Mouse (Mus musculus) spleen, adult 2 months (tissue): ENCODE measurements around the gene Ntn5. TPM values are rescaled to one million over a fixed set of nuclear protein-coding genes. Genes with fewer than 3 reads are reported as not detected.

Experiments used
- DNase-seq, 2 experiments: peaks; one replicate each; pipeline versions ENCODE4 v3.0.0 to v3.0.0-alpha.2; 2012 to 2021; ENCODE audit warnings: low spot score in 2 of 2, low read depth in 1 of 2
- H3K27ac ChIP-seq: fragments of 200-500 bp; 2 replicates; pipeline ENCODE4 v1.5.1; 2012; ENCODE audit warnings: low read length, inconsistent platforms; ENCODE audit not compliant: insufficient read depth
- H3K27me3 ChIP-seq: fragments of 200-500 bp; 2 replicates; pipeline ENCODE4 v1.6.1; 2012; ENCODE audit warnings: mild to moderate bottlenecking, moderate library complexity, low read length, inconsistent platforms; ENCODE audit not compliant: control insufficient read depth, insufficient read depth
- H3K36me3 ChIP-seq: fragments of 200-500 bp; 2 replicates; pipeline ENCODE4 v1.6.1; 2012; ENCODE audit warnings: mild to moderate bottlenecking, low read length, inconsistent platforms; ENCODE audit not compliant: control insufficient read depth, insufficient read depth
- H3K4me1 ChIP-seq: fragments of 200-500 bp; 2 replicates; pipeline ENCODE4 v1.6.1; 2011; ENCODE audit warnings: inconsistent platforms; ENCODE audit not compliant: control insufficient read depth, insufficient read depth, insufficient read length
- H3K4me3 ChIP-seq: fragments of 200-500 bp; 2 replicates; pipeline ENCODE4 v1.5.1; 2011; ENCODE audit warnings: mild to moderate bottlenecking, inconsistent platforms; ENCODE audit not compliant: insufficient read depth, insufficient read length; ENCODE audit errors: extremely low read depth
- CTCF ChIP-seq: fragments of 200-500 bp; IDR thresholded peaks from 2 replicates; pipeline ENCODE4 v1.5.1; 2011; ENCODE audit warnings: mild to moderate bottlenecking, inconsistent platforms; ENCODE audit not compliant: insufficient read depth, insufficient read length, insufficient replicate concordance; ENCODE audit errors: extremely low read depth
- POLR2A ChIP-seq: fragments of 200-500 bp; IDR thresholded peaks from 2 replicates; pipeline ENCODE4 v1.6.1; 2011; ENCODE audit warnings: low read depth, low read length, inconsistent platforms
- WGBS: fragments of 180-500 bp; shearing (Covaris S2); methylation state at CpG from one replicate; pipeline ENCODE4 v1.1.7; 2018; 5-methylcytosine and 5-hydroxymethylcytosine counted together
- polyA plus RNA-seq: library from polyadenylated mRNA; depleted of rRNA; stranded (reverse); fragments of >200 nt; gene quantifications from 2 replicates; pipeline ENCODE4 v1.2.3, GENCODE M21; 2012

Ntn5 gene
- polyA plus RNA-seq, 1 experiment = 2.2 TPM

- no peak overlapping the region for H3K4me3 ChIP-seq
- no peaks in the 10 kb centered on the region for H3K27me3 ChIP-seq
- peaks cover 7% of the 10 kb centered on the region; the same call in 1 of the 2 replicates for H3K36me3 ChIP-seq
- WGBS = 87% methylated on average over 3 of the region's 3 CpGs
- no peak overlapping the region for H3K27ac ChIP-seq
- TF ChIP-seq POLR2A (no peak), CTCF (no peak)
- DNase-seq = no peak
- no peaks in the 10 kb centered on the region for H3K4me1 ChIP-seq
These were observed 43.8 kb downstream of the Ntn5 start for GRCm38 (mm10) chr7:45727625-45728024.

DNA sequence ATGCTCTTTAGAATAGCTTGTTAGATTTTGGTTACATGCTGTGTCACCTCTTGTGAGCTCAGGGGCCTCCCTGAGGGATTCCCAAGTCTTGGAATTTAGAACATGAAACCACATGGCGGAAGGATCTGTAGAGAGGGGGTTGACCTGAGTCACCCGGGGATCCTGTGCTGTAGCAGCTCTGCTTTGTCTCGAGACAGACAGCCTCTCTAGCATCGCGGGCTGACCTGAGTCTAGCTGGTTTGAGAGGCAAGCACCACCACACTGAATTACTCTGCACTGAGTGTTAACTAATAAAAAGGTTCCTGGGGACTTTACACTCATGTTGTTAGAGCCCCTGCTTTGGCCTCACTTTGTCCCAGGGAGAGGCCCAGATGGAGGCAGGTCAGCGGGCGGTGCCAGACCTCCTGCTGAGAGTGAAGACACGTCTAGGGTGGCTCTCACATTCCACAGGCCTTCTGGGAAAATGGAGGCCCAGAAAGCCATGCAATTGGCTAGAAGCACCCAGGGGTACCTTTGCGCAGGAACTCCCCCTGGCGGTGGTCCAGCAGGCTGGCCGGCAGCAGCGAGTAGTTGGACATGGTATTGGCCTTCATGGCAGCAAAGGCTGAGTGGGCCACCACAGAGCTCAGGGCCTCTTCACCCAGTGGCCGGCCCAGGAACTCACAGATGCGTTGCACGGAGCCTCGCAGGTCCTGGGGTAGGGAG, 47.1 kb downstream of the Ntn5 start:
- peak; percentile 23; the same call in 1 of the 2 replicates for TF ChIP-seq CTCF
- no peak for TF ChIP-seq POLR2A
- no peaks in the 10 kb centered on the region for H3K36me3 ChIP-seq
- WGBS = 57% methylated on average over 16 of the region's 16 CpGs
- no peak overlapping the region for H3K4me3 ChIP-seq
- no peaks in the 10 kb centered on the region for H3K27me3 ChIP-seq
- peaks cover 9% of the 10 kb centered on the region; the same call in 1 of the 2 replicates for H3K4me1 ChIP-seq
- peak in 1 of 2 experiments; percentile 38 for DNase-seq
- no peak overlapping the region for H3K27ac ChIP-seq

DNA sequence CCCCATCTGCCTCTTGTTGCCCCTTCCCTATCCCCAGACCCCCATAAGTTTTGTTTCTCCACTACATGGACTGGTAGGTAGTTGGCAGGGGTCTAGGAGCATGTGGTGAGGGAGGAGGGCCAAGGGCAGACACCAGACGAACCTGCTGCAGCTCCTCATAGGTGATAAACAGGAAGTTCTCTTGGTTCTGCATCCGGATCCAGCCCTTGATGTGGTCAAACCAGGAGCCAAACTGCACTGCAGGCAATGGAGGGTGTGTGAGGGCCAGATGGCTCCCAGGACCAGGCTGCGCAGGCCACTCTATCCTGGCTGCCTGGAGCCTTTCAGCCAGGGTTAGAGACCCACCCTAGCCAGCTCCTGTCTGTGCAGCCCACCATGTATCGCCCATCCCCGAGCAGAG, 49.7 kb downstream of the Ntn5 start:
- Histone ChIP-seq H3K27ac (peak overlapping the region; percentile 88), H3K4me3 (no peak overlapping the region), H3K4me1 (peaks cover 9% of the 10 kb centered on the region; the same call in 1 of the 2 replicates), H3K27me3 (no peaks in the 10 kb centered on the region), H3K36me3 (no peaks in the 10 kb centered on the region)
- peak; percentile 37 to 57 for DNase-seq
- TF ChIP-seq CTCF = no peak
- 0 out of 2 replicates have a peak, but pooled peaks have one; percentile 8 for TF ChIP-seq POLR2A
- 27% methylated on average over 5 of the region's 5 CpGs for WGBS

- DNase-seq = peak; percentile 80 to 83
- Histone ChIP-seq H3K4me3 (no peak overlapping the region), H3K36me3 (no peaks in the 10 kb centered on the region), H3K4me1 (no peaks in the 10 kb centered on the region; the same call in 1 of the 2 replicates), H3K27ac (no peak overlapping the region), H3K27me3 (no peaks in the 10 kb centered on the region)
- WGBS = 9% methylated on average over 9 of the region's 9 CpGs
- peak; percentile 75; the same call in 1 of the 2 replicates for TF ChIP-seq CTCF
- TF ChIP-seq POLR2A = no peak
These were observed 55.4 kb downstream of the Ntn5 start for GRCm38 (mm10) chr7:45739162-45739763.

DNA sequence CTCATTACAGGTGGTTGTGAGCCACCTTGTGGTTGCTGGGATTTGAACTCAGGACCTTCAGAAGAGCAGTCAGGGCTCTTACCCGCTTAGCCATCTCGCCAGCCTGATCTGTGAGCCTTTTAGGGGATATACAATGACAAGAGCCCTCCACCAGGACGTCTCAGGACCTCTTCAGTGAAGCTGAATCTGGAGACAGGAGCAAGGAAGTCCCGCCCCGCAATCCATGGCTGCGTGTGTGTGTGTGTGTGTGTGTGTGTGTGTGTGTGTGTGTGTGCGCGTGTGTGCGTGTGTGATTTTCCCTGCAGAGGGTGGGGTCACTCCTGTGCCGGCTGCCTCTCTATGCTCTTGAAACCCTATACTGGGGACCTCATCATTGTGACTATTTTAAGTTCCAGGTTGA, 56.0 kb downstream of the Ntn5 start:
- no peak for DNase-seq
- 73% methylated on average over 10 of the region's 10 CpGs for WGBS
- no peak for TF ChIP-seq POLR2A
- no peak for TF ChIP-seq CTCF

GRCm38 (mm10) chr7:45741308-45741707, 57.5 kb downstream of the Ntn5 start:
- Histone ChIP-seq H3K27me3 (no peaks in the 10 kb centered on the region), H3K27ac (peak overlapping the region; percentile 61), H3K36me3 (no peaks in the 10 kb centered on the region), H3K4me1 (no peaks in the 10 kb centered on the region; the same call in 1 of the 2 replicates), H3K4me3 (peak overlapping the region; percentile 36; the same call in 1 of the 2 replicates)
- TF ChIP-seq CTCF (no peak), POLR2A (no peak)
- 35% methylated on average over 12 of the region's 12 CpGs for WGBS
- no peak for DNase-seq

More for the DNA sequence above, 56.0 kb downstream of the Ntn5 start:
- Histone ChIP-seq H3K36me3 (no peaks in the 10 kb centered on the region), H3K4me3 (no peak overlapping the region), H3K27me3 (no peaks in the 10 kb centered on the region), H3K27ac (no peak overlapping the region), H3K4me1 (no peaks in the 10 kb centered on the region; the same call in 1 of the 2 replicates)

DNA sequence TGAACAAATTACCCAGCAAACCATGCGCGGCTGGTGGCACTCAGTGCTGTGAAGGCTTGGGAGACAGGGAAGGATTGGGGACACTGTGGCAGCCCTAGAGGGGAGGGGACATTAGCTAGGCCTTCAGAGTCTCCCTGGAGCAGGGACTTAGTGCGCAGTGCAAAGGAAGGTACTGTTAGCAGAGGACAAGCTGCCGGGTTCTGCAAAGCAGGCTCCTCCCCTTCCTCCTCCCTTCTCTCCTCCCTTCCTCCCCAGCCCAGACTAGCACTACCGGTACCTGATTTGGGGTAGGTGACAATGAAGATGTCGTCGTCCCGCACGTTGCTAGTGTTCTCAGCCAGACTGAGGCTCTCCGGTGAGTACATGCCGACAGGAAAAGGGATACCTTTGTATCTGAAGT, 58.0 kb downstream of the Ntn5 start:
- DNase-seq = peak; percentile 48 to 59
- no peaks in the 10 kb centered on the region for H3K27me3 ChIP-seq
- peak overlapping the region; percentile 56 for H3K4me3 ChIP-seq
- H3K27ac ChIP-seq = peak overlapping the region; percentile 61
- H3K36me3 ChIP-seq = no peaks in the 10 kb centered on the region
- 10% methylated on average over 11 of the region's 11 CpGs for WGBS
- TF ChIP-seq CTCF (no peak), POLR2A (peak; percentile 93)
- no peaks in the 10 kb centered on the region; the same call in 1 of the 2 replicates for H3K4me1 ChIP-seq
